Mouse (Mus musculus): ENCODE results near the gene Vps52. TPM values are rescaled to one million over a fixed set of nuclear protein-coding genes. Genes with fewer than 3 reads are reported as not detected.
"Not testable (repeated sequence)": the region's sequence is repeated elsewhere in the genome, so short reads cannot be mapped to it uniquely, and the experiment has no call there.

The Vps52 gene
- total RNA-seq, 1 experiment from 2014 or later, result 52.9 TPM

DNA sequence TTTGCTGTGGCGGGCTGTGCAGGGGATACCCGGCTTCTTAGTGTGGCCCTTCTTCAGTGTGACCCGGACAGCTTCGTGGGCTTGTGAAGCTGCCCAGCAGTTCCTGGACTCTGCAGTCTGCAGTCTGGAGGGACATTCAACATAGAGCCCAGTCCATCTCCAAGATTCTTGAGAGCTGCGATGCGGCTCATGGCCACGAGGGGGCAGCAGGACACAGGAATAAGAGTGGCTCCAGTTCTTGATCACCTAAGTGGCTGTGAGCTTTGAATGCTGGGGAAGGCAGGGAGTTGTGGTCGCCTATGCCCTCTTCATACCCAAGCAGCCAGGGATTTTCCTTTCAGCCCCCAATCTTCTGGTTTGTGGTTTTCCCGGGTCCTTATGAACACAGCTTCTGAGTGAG lies 12.9 kb downstream of the Vps52 start:
- DNase-seq, result peak; percentile 83

DNA sequence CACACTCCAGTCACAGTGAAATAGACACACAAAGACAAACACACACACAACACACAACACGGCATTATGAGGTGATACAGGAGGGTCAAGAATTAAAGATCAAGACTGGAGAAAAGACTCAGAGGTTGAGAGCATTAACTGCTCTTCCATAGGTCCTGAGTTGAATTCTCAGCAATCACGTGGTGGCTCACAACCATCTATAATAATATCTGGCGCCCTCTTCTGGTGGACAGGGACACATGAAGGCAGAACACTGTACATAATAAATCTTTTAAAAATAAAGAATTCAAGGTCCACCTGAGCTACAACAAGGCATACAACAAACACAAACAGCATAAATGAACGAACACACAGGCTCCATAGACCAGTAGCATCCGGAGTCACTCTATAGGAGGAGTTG lies 13.3 kb downstream of the Vps52 start:
- DNase-seq, result peak; percentile 62

DNA sequence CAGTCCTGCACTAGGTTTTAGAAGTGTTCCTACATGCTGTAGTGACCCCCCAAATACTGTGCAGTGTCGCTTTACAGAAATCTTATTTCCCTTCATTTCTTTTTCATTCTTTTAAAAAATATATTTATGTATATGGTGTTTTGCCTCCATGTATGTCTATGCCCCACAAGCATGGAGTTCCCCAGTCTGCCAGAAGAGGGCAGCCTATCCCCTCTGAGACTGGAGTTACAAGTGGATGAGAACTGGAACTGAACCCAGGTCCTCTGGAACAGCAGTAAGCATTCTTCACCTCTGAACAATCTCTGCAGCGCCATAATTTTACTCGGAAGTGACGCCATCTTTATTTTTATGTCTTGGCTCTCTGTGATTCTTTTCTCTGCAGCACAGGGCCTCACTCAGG lies 13.8 kb downstream of the Vps52 start:
- no peak for DNase-seq

DNA sequence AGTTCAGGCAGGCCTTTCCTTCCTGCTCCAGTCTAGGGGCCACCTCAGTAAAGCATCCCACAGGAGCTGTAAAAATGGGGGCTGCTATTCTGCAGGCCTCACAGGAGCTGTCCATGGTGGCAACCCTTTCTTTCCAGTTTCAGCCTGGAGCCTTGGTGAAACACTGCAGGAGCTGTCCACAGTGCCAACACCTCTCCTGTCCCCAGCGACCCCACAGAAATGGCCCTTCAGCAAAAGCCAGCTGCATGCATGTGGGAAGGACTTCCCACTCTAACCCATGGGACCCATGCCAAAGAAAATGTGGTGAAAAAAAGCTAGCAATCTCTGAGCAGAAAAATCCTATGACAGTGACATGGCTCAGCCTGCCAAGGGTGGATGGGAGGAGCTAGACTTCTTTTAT lies 17.1 kb downstream of the Vps52 start:
- peak; percentile 52 for DNase-seq

DNA sequence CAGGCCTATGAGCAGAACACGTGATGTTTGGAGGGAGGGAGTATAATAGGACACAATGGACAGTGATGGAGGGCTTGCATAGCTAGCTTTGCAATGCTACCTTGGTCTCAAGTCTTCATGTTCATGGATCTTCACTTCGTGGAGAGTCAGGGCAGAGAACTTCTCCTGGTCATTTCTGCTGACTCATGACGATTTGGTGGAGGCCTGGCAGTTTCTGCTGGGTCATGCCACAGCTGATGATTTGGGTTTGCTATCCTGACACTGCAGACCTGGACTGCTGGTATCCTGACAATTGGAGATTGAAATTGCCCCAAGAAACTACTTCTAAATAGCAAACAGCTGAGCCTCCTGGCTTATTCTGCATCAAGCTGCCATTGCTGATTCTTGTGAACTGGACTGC lies 18.0 kb downstream of the Vps52 start:
- DNase-seq, result no peak

DNA sequence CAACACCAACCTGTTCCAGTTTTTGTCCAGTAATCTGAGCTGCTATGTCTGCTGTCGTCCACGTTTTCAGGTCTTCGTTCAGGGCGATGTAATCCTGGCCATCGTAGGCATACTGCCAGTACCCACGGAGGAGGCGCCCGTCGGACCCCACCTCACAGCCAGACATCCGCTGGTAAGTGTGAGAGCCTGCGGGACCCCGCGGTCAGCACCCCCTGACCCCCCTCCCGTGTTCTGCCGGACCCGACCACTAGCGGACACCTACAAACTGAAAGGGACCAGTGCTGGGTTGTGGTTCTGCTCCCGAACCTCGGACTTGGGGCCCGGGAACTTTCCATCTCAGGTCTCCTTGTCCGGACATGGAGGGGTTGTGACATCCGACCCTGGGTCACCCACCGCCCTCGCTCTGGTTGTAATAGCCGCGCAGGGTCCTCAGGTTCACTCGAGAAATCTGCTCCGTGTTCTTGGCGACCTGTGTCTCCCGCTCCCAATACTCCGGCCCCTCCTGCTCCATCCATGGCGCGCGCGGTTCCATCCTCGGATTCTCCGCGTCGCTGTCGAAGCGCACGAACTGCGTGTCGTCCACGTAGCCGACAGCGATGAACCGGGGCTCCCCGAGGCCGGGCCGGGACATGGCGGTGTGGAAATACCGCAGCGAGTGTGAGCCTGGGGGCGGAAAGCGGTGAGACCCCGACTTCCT lies 22.4 kb downstream of the Vps52 start:
- no peak for DNase-seq

DNA sequence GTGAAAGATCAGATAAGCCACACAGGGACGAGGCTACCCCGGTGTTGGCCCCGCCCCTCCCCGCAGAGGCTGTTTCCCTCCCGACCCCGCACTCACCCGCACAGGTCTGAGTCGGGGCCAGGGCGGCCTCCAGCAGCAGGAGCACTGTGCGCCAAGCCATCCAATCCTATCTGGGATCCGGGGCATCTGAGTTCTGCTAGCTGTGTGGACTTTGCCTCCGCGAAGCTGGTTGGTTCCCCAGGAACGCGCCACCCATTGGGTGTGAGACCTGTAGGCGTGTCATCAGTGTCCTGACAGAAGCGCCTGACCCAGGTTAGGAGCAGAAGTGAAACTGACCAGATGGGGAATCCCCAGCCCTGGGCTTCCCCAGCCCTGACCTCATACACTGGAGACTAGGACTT lies 23.0 kb downstream of the Vps52 start:
- peak; percentile 89 for DNase-seq

DNA sequence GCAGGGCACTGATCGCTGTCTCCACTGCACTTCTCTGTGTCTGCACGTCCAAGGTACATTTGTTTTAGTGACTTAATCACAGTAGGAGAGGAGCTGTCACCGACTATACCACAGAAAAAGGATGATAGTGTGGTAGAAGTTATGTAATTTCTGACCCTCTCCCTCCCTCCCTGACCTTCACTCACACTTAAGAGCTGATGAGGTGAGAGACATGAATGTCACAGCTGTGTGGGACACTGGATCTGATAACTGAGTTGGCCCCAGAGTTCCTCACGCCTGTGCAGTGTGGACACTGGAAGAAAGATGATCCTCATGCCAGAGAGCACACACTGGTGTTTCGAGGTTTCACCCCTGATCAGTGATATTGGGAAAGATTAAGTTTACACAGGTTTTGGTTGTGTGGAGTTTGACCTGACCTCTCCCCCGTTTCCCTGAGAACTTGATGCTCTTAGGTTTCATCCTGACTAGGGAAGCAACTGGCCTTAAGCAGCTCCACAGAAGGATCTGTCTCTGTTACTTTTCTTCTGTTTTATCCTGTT lies 24.0 kb downstream of the Vps52 start:
- DNase-seq, result no peak

DNA sequence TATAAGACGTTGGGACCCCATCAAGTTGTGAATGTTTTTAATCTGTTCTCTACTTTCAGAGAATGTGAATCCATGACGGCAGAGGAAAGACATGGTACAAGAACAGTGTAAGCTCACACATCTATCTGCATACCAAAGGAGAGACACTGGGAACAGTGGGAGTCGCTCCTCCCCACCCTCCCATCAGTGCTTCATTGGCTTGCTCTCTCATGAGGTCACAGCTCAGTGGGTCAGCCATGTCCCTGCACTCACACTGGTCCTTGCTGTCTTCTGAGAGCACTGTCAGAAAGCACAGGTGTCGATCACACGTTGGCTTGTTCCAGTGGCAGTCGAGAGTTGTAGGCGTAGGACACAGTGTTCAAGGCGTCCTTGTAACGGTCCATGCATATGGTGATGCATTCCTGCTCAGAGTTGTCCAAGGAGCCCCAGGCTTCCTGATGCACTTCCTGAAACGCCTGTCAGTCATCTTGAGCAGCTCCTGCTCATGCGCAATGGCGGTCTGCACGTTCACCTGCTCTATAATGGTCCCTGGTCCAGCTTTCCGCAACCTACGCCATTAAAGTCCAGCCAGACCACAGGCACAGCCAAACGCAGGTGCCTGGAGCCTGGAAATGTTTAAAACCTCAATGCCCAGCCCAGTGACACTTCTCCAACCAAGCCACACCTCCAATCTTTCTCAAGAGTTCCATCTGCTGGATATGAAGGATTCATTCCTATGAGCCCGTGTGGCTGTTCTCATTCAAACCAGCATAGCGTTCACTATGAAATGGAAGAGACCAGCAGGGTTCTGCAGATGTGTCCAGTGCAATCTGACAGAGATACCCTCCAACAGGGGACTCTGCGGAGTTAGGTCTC lies 24.8 kb downstream of the Vps52 start:
- DNase-seq, result no peak

DNA sequence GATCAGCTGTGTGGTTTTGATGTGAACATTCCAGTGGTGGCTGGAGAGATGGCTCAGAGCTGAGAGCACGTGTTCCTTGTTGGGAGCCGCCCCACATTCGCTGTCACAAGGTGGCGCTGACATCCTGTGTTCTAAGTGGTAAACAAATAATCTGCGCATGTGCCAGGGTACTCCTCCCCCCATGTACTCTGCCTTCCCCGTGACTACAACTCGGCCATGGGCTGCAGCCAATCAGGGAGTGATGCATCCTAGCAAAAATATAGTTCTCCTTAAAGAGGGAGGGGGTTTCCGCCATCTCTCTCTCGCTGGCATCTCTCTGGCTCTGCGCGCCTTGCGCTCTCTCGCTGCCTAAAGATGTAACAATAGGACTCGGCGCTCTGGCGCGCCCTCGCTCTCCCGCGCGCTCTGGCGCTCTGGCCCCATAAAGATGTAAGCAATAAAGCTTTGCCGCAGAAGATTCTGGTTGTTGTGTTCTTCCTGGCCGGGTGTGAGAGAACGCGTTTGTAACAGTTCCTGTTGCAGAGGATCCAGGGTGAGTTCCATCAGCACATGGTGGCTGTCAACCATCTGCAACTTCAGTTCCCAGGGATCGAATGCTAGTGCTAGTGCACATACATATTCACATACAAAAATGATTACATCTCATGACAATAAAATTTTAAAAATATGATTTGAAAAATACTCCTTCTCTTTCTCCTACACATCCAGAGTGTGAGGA lies 25.7 kb downstream of the Vps52 start:
- peak; percentile 89 for DNase-seq

DNA sequence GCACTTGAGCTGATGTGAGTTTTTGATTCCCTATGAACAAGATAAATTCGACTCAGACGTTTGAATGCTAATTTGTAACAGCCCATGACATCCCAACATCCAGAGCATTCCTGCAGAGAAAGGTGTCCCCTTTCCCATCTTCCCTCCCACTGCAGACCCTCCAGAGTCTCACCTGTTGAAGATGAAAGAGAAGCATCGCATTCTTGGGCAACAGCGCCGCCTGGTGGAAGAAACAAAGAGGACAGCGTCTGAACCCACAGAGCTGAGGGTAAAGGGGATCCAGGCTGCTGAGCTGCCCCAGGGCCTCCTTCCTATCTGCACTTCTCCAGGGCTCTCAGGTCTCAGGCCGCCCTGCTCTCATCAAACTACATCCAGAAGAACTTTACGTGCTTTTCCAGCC lies 26.5 kb downstream of the Vps52 start:
- DNase-seq, result peak; percentile 73

DNA sequence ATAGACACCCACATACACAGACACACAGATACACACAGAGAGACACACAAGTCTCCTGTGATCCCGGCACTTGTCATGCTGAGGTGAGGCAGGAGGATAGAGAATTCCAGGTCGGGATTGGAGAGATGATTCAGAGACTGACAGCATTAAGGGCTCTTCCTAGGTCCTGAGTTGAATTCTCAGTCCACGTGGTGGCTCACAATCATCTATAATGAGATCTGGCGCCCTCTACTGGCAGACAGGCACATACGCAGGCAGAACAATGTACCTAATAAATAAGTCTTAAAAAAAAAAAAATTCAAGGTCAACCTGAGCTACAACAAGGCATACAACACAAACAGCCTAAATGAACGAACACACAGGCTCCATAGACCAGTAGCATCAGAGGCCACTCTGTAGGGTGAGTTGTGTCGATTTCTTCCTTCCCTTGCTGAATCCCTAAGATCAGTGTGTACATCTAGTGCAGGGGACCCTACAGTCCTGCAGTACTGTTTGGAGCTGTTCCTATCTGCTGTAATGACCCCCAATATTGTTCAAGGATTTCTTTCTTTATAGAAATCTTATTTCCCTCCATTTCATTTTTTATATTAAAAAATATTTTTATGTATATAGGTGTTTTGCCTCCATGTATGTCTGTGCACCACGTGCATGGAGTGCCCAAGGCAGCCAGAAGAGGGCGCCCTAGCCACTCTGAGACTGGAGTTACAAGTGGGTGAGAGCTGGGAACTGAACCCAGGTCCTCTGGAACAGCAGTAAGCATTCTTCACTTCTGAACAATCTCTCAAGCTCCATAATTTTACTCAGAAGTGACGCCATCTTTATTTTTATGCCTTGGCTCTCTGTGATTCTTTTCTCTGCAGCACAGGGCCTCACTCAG lies 36.4 kb downstream of the Vps52 start:
- peak; percentile 84 for DNase-seq

DNA sequence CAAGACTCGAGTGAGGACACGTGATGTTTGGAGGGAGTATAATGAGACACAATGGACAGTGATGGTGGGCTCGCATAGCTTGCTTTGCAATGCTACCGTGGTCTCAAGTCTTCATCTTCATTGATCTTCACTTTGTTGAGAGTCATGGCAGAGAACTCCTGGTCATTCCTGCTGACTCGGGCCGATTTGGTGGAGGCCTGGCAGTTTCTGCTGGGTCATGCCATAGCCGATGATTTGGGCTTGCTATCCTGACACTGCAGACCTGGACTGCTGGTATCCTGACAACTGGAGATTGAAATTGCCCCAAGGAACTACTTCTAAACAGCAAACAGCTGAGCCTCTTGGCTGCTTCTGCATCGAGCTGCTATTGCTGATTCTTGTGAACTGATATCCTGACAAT lies 39.3 kb downstream of the Vps52 start:
- no peak for DNase-seq

DNA sequence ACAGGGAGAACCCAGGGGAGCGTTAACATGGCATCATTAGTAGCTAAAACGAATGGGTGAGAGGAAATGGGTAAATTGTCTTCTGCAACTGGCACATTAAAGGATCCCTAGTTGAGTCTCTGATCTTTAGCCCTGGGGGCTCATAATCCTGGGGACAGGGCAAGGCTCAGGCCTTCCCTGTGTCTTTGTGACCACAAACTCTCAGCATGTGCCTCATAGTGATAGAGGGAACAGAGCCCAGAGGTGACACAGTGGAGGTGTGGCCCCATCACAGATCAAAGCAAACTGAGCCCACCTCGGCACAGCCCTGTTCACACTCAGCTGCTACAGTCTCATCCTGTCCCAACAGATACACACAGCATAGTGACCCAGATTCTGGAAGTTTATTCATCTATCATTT lies 40.0 kb downstream of the Vps52 start:
- DNase-seq, result no peak

DNA sequence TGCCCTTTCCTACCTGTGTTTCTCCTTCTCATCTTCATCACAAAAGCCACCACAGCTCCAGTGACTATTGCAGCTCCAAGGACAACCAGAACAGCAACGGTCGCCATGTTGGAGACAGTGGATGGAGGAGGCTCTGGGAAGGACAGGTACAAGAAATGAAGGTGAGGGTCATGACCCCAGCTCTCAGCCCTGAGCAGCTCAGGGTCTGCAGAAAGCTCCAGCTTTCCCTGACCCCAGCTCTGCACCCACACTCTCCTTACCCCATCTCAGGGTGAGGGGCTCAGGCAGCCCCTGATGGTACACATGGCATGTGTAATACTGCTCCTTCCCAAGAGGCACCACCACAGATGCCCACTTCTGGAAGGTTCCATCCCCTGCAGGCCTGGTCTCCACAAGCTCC lies 41.4 kb downstream of the Vps52 start:
- DNase-seq, result not testable (repeated sequence)

DNA sequence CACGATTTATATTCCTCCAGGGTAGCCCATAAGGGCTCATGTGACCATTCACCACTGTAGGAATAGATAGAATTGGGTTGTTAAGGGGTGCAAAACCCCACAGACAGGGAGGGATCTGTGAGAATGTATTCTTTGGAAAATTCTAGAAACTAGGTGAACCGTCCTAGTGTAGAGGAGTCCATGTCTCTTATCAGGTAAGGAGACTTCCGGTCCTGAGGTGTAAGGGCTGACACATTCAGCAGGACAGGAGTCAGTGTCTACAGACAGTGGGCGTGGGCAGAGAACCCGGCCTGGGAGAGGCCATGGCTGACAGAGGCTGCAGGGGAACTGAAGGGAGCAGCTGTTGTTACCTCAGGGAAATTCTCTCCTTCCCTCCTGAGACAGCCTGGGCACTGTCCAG lies 43.1 kb downstream of the Vps52 start:
- DNase-seq, result not testable (repeated sequence)

DNA sequence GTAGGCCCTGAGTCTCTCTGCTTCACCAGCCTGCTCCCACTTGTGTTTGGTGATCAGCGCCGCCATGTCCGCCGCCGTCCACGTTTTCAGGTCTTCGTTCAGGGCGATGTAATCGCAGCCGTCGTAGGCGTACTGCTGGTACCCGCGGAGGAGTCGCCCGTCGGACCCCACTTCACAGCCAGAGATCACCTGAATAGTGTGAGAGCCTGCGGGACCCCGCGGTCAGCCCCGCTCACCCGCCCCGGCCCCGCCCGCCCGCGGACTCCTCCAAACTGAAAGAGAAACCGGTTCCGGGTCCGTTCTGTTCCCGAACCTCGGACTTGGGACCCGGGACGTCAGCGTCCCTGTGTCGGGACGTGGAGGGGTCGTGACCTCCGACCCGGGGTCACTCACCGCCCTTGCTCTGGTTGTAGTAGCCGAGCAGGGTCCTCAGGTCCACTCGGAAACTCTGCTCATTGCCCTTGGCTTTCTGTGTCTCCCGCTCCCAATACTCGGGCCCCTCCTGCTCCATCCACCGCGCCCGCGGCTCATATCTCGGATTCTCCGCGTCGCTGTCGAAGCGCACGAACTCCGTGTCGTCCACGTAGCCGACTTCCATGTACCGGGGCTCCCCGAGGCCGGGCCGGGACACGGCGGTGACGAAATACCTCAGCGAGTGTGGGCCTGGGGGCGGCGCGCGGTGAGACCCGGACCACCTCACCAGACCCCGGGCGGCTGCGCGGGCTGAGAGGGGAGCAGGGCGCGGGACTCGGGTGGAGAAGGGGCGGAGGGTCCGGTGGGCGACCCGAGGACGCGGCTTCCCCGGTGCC lies 43.9 kb downstream of the Vps52 start:
- DNase-seq, result peak; percentile 55

DNA sequence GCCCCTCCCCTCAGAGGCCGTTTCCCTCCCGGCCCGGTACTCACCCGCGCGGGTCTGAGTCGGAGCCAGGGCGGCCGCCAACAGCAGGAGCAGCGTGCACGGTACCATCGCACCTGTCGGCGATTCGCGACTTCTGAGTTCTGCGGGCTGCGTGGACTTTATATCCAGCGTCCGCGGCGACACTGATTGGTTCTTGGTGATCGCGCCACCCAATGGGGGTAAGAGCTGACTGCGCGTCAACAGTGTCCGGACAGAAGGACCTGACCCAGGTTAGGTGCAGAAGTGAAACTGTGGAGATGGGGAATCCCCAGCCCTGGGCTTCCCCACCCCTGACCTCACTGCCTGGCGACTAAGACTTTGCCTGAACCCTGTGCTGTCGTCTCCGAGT lies 44.5 kb downstream of the Vps52 start, which contains the start of gene H2-K1:
Gene H2-K1 (minus strand): TSS at position 198 of the 388 bp plus-strand sequence.
- peak; percentile 96 for DNase-seq

DNA sequence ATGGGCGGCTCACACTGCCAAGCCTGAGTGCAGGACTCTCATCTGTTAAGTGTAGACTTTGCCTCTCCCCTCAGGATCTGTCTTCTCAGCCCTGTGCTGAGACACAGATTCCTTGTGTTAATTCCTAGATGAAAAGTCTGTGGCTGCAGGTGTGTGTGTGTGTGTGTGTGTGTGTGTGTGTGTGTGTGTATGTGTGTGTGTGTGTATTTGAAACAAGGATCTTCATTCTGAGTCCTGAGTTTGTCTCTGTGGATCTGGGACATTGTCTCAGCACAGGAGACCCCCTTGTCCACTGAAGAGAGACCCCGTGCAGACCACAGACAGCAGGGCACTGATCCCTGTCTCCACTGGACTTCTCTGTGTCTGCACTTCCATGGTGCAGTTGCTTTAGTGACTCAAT lies 45.2 kb downstream of the Vps52 start:
- not testable (repeated sequence) for DNase-seq

DNA sequence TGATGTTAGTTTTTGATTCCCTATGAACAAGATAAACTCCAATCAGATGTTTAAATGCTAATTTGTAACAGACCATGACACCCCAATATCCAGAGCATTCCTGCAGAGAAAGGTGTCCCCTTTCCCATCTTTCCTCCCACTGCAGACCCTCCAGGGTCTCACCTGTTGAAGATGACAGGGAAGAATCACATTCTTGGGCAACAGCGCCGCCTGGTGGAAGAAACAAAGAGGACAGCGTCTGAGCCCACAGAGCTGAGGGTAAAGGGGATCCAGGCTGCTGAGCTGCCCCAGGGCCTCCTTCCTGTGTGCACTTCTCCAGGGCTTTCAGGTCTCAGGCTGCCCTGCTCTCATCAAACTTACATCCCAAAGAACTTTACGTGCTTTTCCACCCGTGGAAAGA lies 47.8 kb downstream of the Vps52 start:
- DNase-seq, result peak; percentile 56

DNA sequence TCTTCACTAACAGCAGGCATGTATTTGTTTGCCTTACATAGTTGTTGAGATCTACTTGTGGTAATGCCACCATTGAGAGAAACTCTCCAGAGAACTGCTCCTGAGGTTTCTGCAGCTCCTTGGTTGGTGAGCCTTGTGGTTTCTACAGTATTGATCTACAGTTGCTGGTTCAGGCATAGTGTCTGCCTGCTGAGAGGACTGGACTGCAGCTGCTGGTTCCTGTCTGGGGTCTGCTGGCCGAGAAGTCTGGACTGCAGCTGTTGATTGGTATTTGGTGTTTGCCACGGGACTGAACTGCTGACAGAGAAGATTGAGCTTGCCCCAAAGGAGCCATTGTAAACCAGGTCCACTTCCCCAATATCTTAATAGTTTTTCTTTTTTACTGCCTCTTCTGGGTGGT lies 51.0 kb downstream of the Vps52 start:
- no peak for DNase-seq

Measured in adrenal gland, postnatal 14 days (tissue).